Mouse (Mus musculus) lung, adult 2 months (tissue): ENCODE data around the gene Jup.

Experiments
- CTCF ChIP-seq: fragments of 200-500 bp; IDR thresholded peaks from 2 replicates; pipeline ENCODE4 v1.5.1; 2011; ENCODE audit warnings: mild to moderate bottlenecking, low read length, control low read depth; ENCODE audit not compliant: insufficient read depth
- POLR2A ChIP-seq: fragments of 200-500 bp; IDR thresholded peaks from 2 replicates; pipeline ENCODE4 v1.6.1; 2011; ENCODE audit warnings: low read depth, mild to moderate bottlenecking, control low read depth, low read length, borderline replicate concordance; ENCODE audit errors: extremely low read depth

- no peak for TF ChIP-seq POLR2A
- TF ChIP-seq CTCF: no peak
Measured at GRCm38 (mm10) chr11:100357408-100357807, 40.2 kb downstream of the Jup start.
